19 mouse cellular contexts compared by ENCODE assay signal in the genomic region with DNA sequence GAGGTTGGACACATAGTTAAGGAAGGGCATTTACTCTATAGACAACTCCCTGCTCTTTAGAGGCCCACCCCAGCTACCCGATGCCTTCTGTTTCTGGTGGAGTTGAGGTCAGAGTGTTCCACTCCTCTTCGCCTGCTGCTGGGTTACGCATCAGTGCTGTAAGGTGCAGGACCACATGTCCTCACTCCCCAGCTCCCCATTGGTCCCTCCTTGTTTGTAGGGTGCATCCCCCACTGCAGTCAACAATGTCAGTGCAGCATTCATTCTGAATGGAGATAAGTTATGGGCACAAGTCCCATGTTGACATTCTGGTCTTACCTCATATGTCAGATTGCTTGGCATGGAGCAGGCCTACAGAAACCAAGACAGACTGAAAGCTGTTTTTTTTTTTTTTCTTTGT.
DNase-seq lines count a peak whose midpoint lies in the region; ATAC-seq and TF ChIP-seq lines count a peak whose summit lies in the region.
"Had no signal": no experiment of that assay in that cellular context is flagged by ENCODE, and none has a peak within 500 bp of the region (broad histone marks: within the 10 kb centered on the region; RNA-seq: fewer than 3 reads in every experiment).

No protein-coding gene starts in this region.

- H3K27ac ChIP-seq in gastrocnemius, adult 2 months, result peak overlapping the region; percentile 61; the same call in 1 of the 2 replicates
- H3K27ac ChIP-seq in kidney, embryonic 15.5 days, result 0 out of 2 replicates have a peak overlapping the region, but pooled peaks have one; percentile 37
- no peak overlapping the region for H3K27ac ChIP-seq in neural tube, embryonic 15.5 days (replicated peaks)
- H3K27ac ChIP-seq: intestine, embryonic 15.5 days; limb, embryonic 13.5 days; midbrain, embryonic 15.5 days had no signal

- intact Hi-C loops in gastrocnemius, adult 2 months (cut with DNase I), result no loop called here

- DNase-seq in gastrocnemius, adult 2 months, result no peak
- no peak for DNase-seq in gastrocnemius, postnatal 10 days
- no peak for DNase-seq in kidney, postnatal 25 days
- DNase-seq in neural tube, embryonic 10.5 days (ENCODE audit: extremely low spot score, low spot score), result no peak
- DNase-seq in spleen, postnatal 36 days (ENCODE audit: low spot score in 2 of 2), result no peak
- DNase-seq: adrenal gland, postnatal 36 days; cerebellum, postnatal 10 days; gastrocnemius, postnatal 25 days; kidney, postnatal 36 days; lung, adult 18-20 months; lung, postnatal 4 days; right cerebral cortex, postnatal 14 days had no signal

- 51% methylated on average over 3 of the region's 3 CpGs for WGBS in kidney, embryonic 15.5 days
- WGBS in neural tube, embryonic 15.5 days, result 82% methylated on average over 3 of the region's 3 CpGs

- H3K27me3 ChIP-seq in kidney, embryonic 15.5 days, result no peaks in the 10 kb centered on the region
- H3K27me3 ChIP-seq in neural tube, embryonic 15.5 days (replicated peaks), result no peaks in the 10 kb centered on the region
- H3K27me3 ChIP-seq: intestine, embryonic 15.5 days; limb, embryonic 13.5 days; midbrain, embryonic 15.5 days had no signal

- H3K4me3 ChIP-seq in gastrocnemius, adult 2 months, result no peak overlapping the region
- H3K4me3 ChIP-seq in kidney, embryonic 15.5 days (replicated peaks), result no peak overlapping the region
- no peak overlapping the region for H3K4me3 ChIP-seq in neural tube, embryonic 15.5 days (replicated peaks)
- H3K4me3 ChIP-seq: hindbrain, embryonic 10.5 days; intestine, embryonic 15.5 days; limb, embryonic 13.5 days; midbrain, embryonic 15.5 days had no signal

- no peaks in the 10 kb centered on the region for H3K9me3 ChIP-seq in kidney, embryonic 15.5 days (replicated peaks)
- H3K9me3 ChIP-seq in neural tube, embryonic 15.5 days (replicated peaks), result no peaks in the 10 kb centered on the region
- H3K9me3 ChIP-seq: hindbrain, embryonic 10.5 days; intestine, embryonic 15.5 days; limb, embryonic 13.5 days; midbrain, embryonic 15.5 days had no signal

- no peak overlapping the region for H3K9ac ChIP-seq in kidney, embryonic 15.5 days
- no peak overlapping the region for H3K9ac ChIP-seq in neural tube, embryonic 15.5 days (replicated peaks)
- H3K9ac ChIP-seq: intestine, embryonic 15.5 days; limb, embryonic 13.5 days; midbrain, embryonic 15.5 days had no signal

- H3K4me1 ChIP-seq in kidney, embryonic 15.5 days, result peaks cover 20% of the 10 kb centered on the region
- peaks cover 26% of the 10 kb centered on the region for H3K4me1 ChIP-seq in neural tube, embryonic 15.5 days
- H3K4me1 ChIP-seq: intestine, embryonic 15.5 days had no signal

- peak; percentile 74 for ATAC-seq in kidney, embryonic 15.5 days (replicated peaks; ENCODE audit: low FRiP score)
- ATAC-seq in neural tube, embryonic 15.5 days (ENCODE audit: low FRiP score), result 0 out of 2 replicates have a peak, but pooled peaks have one; percentile 15
- ATAC-seq: intestine, embryonic 15.5 days; midbrain, embryonic 15.5 days had no signal

- H3K36me3 ChIP-seq in kidney, embryonic 15.5 days, result no peaks in the 10 kb centered on the region
- H3K36me3 ChIP-seq in neural tube, embryonic 15.5 days, result no peaks in the 10 kb centered on the region
- H3K36me3 ChIP-seq: hindbrain, embryonic 10.5 days; intestine, embryonic 15.5 days; limb, embryonic 13.5 days; midbrain, embryonic 15.5 days had no signal

- TF ChIP-seq CTCF in gastrocnemius, adult 2 months (IDR thresholded peaks at IDR 0.05), result no peak

- no peak overlapping the region for H3K4me2 ChIP-seq in kidney, embryonic 15.5 days
- no peak overlapping the region for H3K4me2 ChIP-seq in neural tube, embryonic 15.5 days
- H3K4me2 ChIP-seq: heart, embryonic 11.5 days; intestine, embryonic 15.5 days; limb, embryonic 13.5 days; midbrain, embryonic 15.5 days had no signal
